Mouse (Mus musculus) lung, embryonic 15.5 days (tissue): Measurements from ENCODE around the gene Pla2g2e. TPM values are rescaled to one million over a fixed set of nuclear protein-coding genes. Genes with fewer than 3 reads are reported as not detected.
A peak's percentile ranks its signal among the peaks of the same experiment; 100 is the strongest.
"Not testable (repeated sequence)": the region's sequence is repeated elsewhere in the genome, so short reads cannot be mapped to it uniquely, and the experiment has no call there.

ENCODE experiments used
- ATAC-seq: fragments of 200-750 bp; cut with Nextera tagmentation; 2 replicates; pipeline ENCODE4 v1.8.0; 2017; ENCODE audit warnings: moderate number of reproducible peaks, borderline replicate concordance; ENCODE audit not compliant: low FRiP score, low TSS enrichment; ENCODE audit errors: extremely low read depth
- H3K27ac ChIP-seq: fragments of 300-500 bp; sonication (generic); 2 replicates; pipeline ENCODE4 v1.5.1; 2015; ENCODE audit warnings: moderate library complexity, mild to moderate bottlenecking, inconsistent platforms
- H3K27me3 ChIP-seq: fragments of 300-500 bp; sonication (generic); 2 replicates; pipeline ENCODE4 v1.6.1; 2015; ENCODE audit warnings: inconsistent platforms
- H3K36me3 ChIP-seq: fragments of 300-500 bp; sonication (generic); 2 replicates; pipeline ENCODE4 v1.6.1; 2015; ENCODE audit warnings: inconsistent platforms
- H3K4me1 ChIP-seq: fragments of 300-500 bp; sonication (generic); 2 replicates; pipeline ENCODE4 v1.6.1; 2015; ENCODE audit warnings: inconsistent platforms
- H3K4me2 ChIP-seq: fragments of 300-500 bp; sonication (generic); 2 replicates; pipeline ENCODE4 v1.6.1; 2015; ENCODE audit warnings: inconsistent platforms, mild to moderate bottlenecking, moderate library complexity
- H3K4me3 ChIP-seq: fragments of 300-500 bp; sonication (generic); 2 replicates; pipeline ENCODE4 v1.5.1; 2015; ENCODE audit warnings: mild to moderate bottlenecking, inconsistent platforms
- H3K9ac ChIP-seq: fragments of 300-500 bp; sonication (generic); 2 replicates; pipeline ENCODE4 v1.6.1; 2015; ENCODE audit warnings: inconsistent platforms
- H3K9me3 ChIP-seq: fragments of 300-500 bp; sonication (generic); 2 replicates; pipeline ENCODE4 v1.6.1; 2016; ENCODE audit warnings: inconsistent platforms
- WGBS: fragments of 180-500 bp; shearing (Covaris S2); methylation state at CpG from one replicate; pipeline ENCODE4 v1.1.7; 2015; 5-methylcytosine and 5-hydroxymethylcytosine counted together
- polyA plus RNA-seq: library from polyadenylated mRNA; unstranded; fragments of >200 nt; fragmentation: Nextera tagmentation; extraction: Ambion mirVana; gene quantifications from 2 replicates; pipeline ENCODE4 v1.2.1, GENCODE M21; 2015

Pla2g2e gene
- polyA plus RNA-seq, 1 experiment from 2014 or later, result not detected

- no peak for ATAC-seq
- no peaks in the 10 kb centered on the region for H3K4me1 ChIP-seq
- 11% methylated on average over 6 of the region's 6 CpGs for WGBS
- H3K4me2 ChIP-seq, result no peak overlapping the region
- no peaks in the 10 kb centered on the region for H3K9me3 ChIP-seq
- no peak overlapping the region for H3K4me3 ChIP-seq
- no peak overlapping the region for H3K27ac ChIP-seq
- no peak overlapping the region for H3K9ac ChIP-seq
- peaks cover 5% of the 10 kb centered on the region; the same call in 1 of the 2 replicates for H3K27me3 ChIP-seq
- no peaks in the 10 kb centered on the region for H3K36me3 ChIP-seq
Observed at GRCm38 (mm10) chr4:138884261-138884660, 6.5 kb downstream of the Pla2g2e start.

- Histone ChIP-seq H3K4me2 (no peak overlapping the region), H3K27ac (no peak overlapping the region), H3K27me3 (no peaks in the 10 kb centered on the region), H3K9ac (no peak overlapping the region), H3K4me1 (peaks cover 6% of the 10 kb centered on the region; the same call in 1 of the 2 replicates), H3K36me3 (peaks cover 4% of the 10 kb centered on the region; the same call in 1 of the 2 replicates), H3K4me3 (no peak overlapping the region), H3K9me3 (no peaks in the 10 kb centered on the region)
- WGBS, result 47% methylated on average over 7 of the region's 7 CpGs
- ATAC-seq, result no peak
Observed at GRCm38 (mm10) chr4:138889165-138889564, 11.4 kb downstream of the Pla2g2e start.

DNA sequence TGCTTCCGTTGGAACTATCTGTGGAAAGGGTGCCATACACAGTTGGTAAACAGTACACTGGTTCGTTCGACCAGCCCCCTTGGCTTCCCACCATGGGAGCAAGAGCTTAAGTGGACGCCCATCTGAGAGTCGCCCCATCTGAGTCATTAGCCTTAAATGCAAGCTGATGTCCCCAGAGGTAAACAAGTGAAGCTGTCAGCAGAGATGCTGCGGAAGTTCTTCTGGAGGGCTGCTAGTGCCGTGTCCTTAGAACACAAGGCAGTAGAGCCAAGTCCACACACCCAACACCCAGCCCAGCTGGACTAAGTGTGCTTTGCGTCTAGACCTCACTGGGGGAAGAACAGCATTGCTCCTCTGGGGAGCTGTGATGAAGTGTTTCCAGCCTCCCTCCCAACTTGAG lies 11.9 kb downstream of the Pla2g2e start:
- Histone ChIP-seq H3K4me1 (peaks cover 6% of the 10 kb centered on the region; the same call in 1 of the 2 replicates), H3K36me3 (peaks cover 4% of the 10 kb centered on the region; the same call in 1 of the 2 replicates), H3K27ac (no peak overlapping the region), H3K4me3 (no peak overlapping the region), H3K9me3 (no peaks in the 10 kb centered on the region), H3K27me3 (no peaks in the 10 kb centered on the region), H3K4me2 (no peak overlapping the region), H3K9ac (no peak overlapping the region)
- no peak for ATAC-seq
- 41% methylated on average over 8 of the region's 8 CpGs for WGBS

DNA sequence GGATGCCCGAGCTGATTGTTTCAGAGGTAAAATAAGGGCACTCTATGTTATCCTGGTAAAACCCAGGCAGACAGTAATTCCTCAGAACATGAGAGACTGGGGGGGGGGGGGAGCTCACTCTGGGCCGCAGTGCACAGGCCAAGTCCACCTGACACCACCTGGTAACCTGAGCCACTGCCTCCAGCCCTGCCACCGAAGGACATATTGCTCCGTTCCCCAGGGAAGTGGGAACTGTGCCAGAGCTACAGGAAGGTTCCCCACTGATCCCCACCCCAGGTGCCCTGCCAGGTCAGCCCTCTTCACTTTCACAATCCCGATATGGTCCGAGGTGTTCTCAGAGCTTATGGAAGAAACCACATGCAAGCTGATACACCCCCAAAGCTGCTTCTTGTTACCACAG lies 14.9 kb downstream of the Pla2g2e start:
- Histone ChIP-seq H3K27me3 (no peaks in the 10 kb centered on the region), H3K9me3 (no peaks in the 10 kb centered on the region), H3K36me3 (peaks cover 22% of the 10 kb centered on the region), H3K4me3 (no peak overlapping the region), H3K27ac (no peak overlapping the region), H3K9ac (no peak overlapping the region), H3K4me1 (peaks cover 6% of the 10 kb centered on the region; the same call in 1 of the 2 replicates), H3K4me2 (no peak overlapping the region)
- ATAC-seq, result no peak
- 74% methylated on average over 6 of the region's 6 CpGs for WGBS

DNA sequence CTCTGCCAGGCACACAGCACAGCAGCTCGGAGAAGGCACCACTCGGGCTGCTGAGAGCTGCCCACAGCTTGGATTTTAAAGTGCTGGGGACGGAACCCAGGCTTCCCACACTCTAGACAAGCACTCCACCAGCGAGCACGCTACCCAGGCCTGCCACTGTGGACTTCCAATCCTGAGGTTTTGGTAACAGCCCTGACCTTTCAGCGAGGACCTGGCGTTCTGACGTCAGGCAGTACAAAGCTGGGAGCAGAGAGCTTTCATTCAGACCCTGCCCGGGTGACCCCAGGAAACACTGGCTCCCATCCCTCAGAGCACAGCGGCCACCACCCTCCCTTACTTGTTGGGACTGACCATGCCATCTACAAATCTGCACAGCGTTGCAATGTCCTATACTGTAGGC lies 16.0 kb downstream of the Pla2g2e start:
- not testable (repeated sequence) for H3K9me3 ChIP-seq, H3K27me3 ChIP-seq, ATAC-seq, H3K9ac ChIP-seq, H3K4me2 ChIP-seq, H3K27ac ChIP-seq, H3K4me1 ChIP-seq, H3K4me3 ChIP-seq
- H3K36me3 ChIP-seq, result peaks cover 29% of the 10 kb centered on the region
- WGBS, result 79% methylated on average over 11 of the region's 11 CpGs

- H3K4me1 ChIP-seq, result no peaks in the 10 kb centered on the region
- ATAC-seq, result no peak
- no peaks in the 10 kb centered on the region for H3K9me3 ChIP-seq
- H3K27ac ChIP-seq, result no peak overlapping the region
- H3K4me3 ChIP-seq, result no peak overlapping the region
- 66% methylated on average over 7 of the region's 7 CpGs for WGBS
- H3K27me3 ChIP-seq, result no peaks in the 10 kb centered on the region
- no peak overlapping the region for H3K9ac ChIP-seq
- peaks cover 56% of the 10 kb centered on the region for H3K36me3 ChIP-seq
- H3K4me2 ChIP-seq, result no peak overlapping the region
Observed at GRCm38 (mm10) chr4:138899361-138899760, 21.6 kb downstream of the Pla2g2e start.

- H3K4me1 ChIP-seq, result no peaks in the 10 kb centered on the region
- no peaks in the 10 kb centered on the region for H3K9me3 ChIP-seq
- H3K27me3 ChIP-seq, result no peaks in the 10 kb centered on the region
- H3K4me3 ChIP-seq, result no peak overlapping the region
- no peak for ATAC-seq
- H3K36me3 ChIP-seq, result peaks cover 68% of the 10 kb centered on the region
- H3K9ac ChIP-seq, result no peak overlapping the region
- H3K27ac ChIP-seq, result no peak overlapping the region
- 93% methylated on average over 18 of the region's 18 CpGs for WGBS
- H3K4me2 ChIP-seq, result no peak overlapping the region
Observed at GRCm38 (mm10) chr4:138905624-138906337, 28.0 kb downstream of the Pla2g2e start.

GRCm38 (mm10) chr4:138913141-138913787 lies 35.5 kb downstream of the Pla2g2e start:
- Histone ChIP-seq H3K4me3 (peak overlapping the region; percentile 80), H3K9ac (peak overlapping the region; percentile 69), H3K36me3 (0 out of 2 replicates have a peak, but pooled peaks cover 7% of the 10 kb centered on the region), H3K9me3 (no peaks in the 10 kb centered on the region), H3K4me2 (peak overlapping the region; percentile 89), H3K27ac (no peak overlapping the region), H3K4me1 (peaks cover 9% of the 10 kb centered on the region), H3K27me3 (no peaks in the 10 kb centered on the region)
- ATAC-seq, result peak; percentile 51
- under 1% methylated on average over 52 of the region's 52 CpGs for WGBS

DNA sequence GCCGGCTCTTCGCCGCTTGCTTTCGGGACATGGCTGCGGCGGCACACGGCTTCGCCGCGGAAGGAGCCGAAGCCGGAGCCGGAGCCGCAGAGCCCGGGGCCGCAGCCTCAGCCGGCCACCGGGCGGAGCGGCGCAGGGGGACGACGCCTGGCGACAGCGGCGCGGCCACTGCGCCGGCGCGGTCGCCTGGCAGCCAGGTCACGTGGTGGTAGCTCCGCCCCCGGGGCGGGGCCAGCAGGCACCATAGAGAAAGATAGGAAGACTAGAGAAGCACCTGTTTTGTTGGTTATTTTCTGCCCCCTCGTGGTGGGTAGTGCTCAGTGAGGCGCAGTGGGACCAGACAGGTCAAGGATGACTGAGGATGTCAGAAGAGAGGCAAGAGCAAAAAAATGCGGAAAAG lies 36.1 kb downstream of the Pla2g2e start, which contains the start of gene Otud3:
Gene Otud3, minus strand, starts transcription at position 149 of the 400 bp plus-strand sequence.
- Histone ChIP-seq H3K9ac (peak within 1 kb of the TSS; percentile 69), H3K4me2 (peak within 1 kb of the TSS; percentile 89), H3K9me3 (no peaks in the 10 kb centered on the region), H3K4me3 (peak within 1 kb of the TSS; percentile 80), H3K36me3 (0 out of 2 replicates have a peak, but pooled peaks cover 7% of the 10 kb centered on the region), H3K4me1 (peaks cover 9% of the 10 kb centered on the region), H3K27me3 (no peaks in the 10 kb centered on the region), H3K27ac (no peak within 1 kb of the TSS)
- peak; percentile 95 for ATAC-seq
- under 1% methylated on average over 39 of the region's 39 CpGs for WGBS

- no peak overlapping the region for H3K27ac ChIP-seq
- H3K4me3 ChIP-seq, result no peak overlapping the region
- H3K36me3 ChIP-seq, result no peaks in the 10 kb centered on the region
- 82% methylated on average over 9 of the region's 9 CpGs for WGBS
- no peak overlapping the region for H3K4me2 ChIP-seq
- H3K27me3 ChIP-seq, result no peaks in the 10 kb centered on the region
- no peaks in the 10 kb centered on the region for H3K9me3 ChIP-seq
- ATAC-seq, result no peak
- H3K4me1 ChIP-seq, result peaks cover 15% of the 10 kb centered on the region
- H3K9ac ChIP-seq, result no peak overlapping the region
Observed at GRCm38 (mm10) chr4:138917282-138917681, 39.5 kb downstream of the Pla2g2e start.

DNA sequence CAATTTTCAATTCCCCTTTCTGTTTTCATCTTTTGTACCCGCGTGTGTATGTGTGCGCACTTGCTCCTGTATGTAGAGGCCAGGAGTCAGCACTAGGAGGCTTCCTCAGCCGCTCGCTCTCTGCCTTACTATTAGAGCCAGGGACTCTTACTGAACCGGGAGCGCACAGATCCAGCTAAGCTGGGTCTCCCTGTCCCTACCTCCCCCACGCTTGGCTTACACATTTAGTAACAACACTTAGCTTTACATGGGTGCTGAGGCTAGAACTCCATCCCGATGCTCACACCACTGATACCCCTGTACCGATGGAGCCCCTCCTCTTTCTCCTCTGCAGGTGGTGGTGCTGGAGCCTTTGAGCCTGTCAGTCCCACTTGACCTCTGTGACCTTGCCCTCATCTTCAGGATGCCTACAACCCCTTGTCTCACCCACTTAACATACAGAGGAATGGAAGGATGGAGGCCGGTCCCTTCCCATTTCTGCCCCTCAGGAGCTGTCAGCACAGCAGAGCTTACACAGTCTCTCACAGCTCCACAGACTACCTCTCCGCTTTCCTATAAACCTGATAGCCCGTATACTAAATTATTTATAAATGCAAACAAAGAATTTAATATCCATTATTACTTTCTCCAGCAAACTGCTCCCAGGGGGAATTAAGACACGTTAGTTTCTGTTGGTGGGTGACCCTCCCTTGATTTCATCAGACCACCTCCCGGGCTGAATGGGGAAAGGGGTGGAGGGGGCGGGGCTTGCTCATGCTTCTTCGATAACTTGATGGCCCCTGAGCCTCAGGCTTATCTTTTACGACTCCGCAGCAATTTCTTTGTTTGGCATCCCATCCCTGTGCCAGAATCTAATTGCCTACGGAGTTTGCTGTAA lies 43.8 kb downstream of the Pla2g2e start:
- WGBS, result 34% methylated on average over 20 of the region's 20 CpGs
- Histone ChIP-seq H3K27ac (no peak overlapping the region), H3K4me2 (peak overlapping the region; percentile 51), H3K4me1 (peaks cover 6% of the 10 kb centered on the region; the same call in 1 of the 2 replicates), H3K9ac (no peak overlapping the region), H3K4me3 (no peak overlapping the region), H3K9me3 (no peaks in the 10 kb centered on the region), H3K36me3 (no peaks in the 10 kb centered on the region), H3K27me3 (no peaks in the 10 kb centered on the region; the same call in 1 of the 2 replicates)
- peak; percentile 23; the same call in 1 of the 2 replicates for ATAC-seq
